Mouse (Mus musculus): ENCODE measurements around the gene Meltf. TPM values are rescaled to one million over a fixed set of nuclear protein-coding genes. Genes with fewer than 3 reads are reported as not detected.
A peak's percentile ranks its signal among the peaks of the same experiment; 100 is the strongest.

Meltf gene
- not detected for total RNA-seq (2022)

DNA sequence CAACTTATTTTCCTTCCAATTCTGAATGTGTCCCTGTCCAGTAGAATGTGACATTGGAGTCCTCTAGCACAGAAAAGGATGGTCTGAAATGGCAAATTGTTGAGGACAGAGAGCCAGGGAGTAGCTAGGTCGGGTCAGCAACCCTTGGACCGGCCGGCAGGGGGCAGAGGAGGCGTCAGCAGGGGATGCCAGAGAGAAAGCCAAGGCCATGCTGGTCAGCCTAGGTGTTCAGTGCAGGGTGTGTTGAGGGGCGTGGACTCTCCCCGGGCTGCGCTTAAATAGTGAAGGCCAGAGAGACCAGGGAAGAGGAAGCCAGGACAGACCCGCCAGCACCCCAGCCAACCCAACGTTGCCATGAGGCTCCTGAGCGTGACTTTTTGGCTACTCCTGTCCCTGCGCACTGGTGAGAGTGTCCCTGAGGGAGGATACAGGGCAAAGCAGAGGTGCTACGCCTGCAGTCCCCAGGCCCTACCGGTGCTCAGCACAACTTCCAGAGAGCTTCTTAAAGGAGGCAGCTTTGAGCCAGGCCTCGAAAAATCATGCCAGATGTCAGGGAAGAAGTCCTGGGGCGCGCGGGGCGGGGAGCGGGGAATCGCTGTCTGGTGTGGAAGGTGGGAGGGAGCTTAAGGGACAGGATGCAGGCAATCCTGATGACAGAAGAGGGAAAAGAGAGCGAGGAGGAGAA, at the start of gene Meltf:
TSS of gene Meltf (plus strand) at position 238 of the 685 bp plus-strand sequence.
- DNase-seq (ENCODE audit: low spot score in 2 of 2): peak; percentile 41 to 44

DNA sequence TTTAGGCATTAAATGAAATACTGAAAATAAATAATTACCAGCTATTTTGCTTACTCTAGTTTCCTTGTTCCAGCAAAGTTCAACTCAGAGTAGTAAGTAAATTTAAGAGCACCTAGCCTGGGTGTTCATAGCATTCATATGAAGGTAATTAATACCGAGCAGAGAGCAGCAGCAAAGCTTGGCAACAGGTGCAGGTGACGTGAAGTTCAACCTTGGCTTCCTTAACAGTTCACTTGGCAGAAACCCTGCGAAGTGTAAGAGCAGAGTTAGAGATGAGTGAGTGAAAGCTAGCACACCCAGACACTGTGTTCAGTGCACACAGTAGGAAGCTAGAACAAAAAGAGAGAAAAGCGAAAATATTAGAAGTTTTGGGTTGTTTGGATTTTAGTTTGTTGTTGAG, 47.9 kb upstream of the Meltf start:
- DNase-seq (ENCODE audit: low spot score in 2 of 2): peak; percentile 32 to 60

DNA sequence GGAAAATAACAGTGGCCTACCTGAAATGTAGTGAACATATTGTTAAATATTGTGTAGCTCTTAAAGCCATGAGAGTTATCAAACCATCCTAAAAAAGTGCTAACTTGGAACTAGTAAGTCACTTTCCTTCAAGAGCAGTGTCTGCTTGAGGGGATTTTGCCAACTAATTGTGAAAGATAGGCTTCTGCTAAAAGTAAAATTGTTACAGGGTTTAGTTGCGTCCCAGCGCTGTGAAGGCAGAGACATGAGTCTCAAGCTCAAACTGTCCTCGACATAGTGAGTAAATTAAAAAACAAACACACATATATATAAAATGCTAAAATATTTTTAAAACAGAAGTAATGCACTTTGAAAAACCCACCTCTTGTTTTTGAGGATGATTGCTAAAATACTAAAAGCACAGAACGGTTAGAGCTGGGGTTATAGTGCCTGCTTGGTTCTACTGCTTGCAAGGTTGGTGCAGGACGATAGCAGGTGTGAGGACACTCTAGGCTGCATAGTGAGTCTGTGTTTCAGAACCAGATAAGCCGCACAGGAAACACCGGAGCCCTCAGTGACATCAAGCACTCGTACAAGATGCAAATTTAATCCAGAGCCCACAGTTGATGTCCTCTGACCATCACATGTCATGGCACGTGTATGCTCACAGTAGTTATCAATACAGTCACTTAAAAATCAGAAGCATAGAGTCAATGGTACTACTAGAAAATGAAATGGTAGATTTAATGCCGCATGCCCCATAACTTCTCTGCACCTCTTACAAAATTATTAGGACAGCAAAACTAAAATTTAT, 45.8 kb upstream of the Meltf start:
- DNase-seq (ENCODE audit: low spot score in 2 of 2): no peak

DNA sequence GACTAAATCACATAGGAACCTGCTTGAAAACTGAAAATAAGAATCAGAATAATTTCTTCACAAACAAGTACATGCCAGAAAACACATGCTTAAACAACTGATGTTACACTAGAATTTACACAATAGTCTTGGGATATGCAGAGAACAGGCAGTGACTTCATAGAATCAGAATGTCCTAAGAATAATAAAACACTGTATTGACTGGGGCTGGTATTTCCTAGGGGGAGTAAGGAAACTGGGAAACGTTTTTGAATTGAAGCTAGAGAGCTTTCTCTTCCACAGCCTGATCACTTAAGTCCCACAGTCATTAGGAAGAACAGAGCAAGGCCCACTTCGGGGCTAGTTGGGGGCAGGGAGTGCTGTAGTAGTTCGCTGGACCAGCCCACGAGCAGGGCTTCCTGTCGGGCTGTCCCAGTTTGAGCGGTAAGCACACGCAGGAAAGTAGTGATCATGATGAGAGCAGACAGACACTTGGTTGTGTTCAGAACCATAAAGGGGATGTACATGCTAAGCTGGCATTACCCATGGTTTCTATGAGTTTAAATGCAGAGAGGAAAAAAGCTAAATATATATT, 44.5 kb upstream of the Meltf start:
- no peak for DNase-seq (ENCODE audit: low spot score in 2 of 2)

DNA sequence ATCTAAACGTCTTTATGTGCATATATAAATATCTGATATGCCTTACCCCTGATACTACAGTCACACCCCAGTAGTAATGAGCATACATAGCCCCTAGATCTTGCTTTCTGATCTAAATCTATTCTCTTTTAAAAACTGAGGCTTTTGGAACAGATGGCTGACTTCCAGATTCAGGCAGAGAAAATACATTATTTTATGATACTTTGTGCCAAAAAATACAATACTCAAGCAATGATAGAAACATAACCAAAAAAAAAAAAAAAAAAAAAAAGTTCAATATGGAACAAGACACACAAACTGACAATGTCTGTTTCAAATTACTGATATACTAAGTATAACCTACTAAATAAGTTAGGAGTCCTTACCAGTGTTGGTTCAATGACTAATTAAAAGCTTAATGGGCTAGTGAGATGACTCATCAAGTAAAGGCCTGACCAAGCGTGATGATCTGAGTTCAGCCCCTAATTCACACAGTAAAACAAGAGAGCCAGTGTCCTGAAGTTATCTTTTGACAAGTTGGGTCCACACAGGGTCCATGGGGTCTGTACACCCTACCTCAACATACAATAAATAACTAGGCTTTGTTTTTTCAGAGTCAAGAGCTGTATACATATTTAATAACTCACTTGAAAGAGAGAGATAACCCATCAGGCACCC, 43.8 kb upstream of the Meltf start:
- DNase-seq (ENCODE audit: low spot score in 2 of 2): no peak

DNA sequence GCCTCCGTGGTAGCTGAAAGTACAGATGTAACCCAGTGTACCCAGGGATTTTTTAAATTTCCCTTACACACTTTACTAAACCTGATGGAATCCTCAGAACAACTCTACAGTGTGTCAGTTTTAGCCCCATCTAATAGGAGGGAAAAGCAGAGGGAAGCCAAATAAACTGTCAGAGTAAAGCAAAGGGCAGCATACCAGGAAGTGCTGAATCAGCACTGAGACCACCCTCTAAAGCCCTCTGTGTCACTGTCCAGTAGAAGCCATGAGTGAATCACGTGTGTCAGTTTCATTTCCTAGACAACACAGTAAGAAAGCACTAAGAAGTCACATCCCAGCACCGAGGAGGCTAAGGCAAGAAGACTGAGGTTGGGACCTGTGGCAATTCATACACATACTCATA, 41.2 kb upstream of the Meltf start:
- no peak for DNase-seq (ENCODE audit: low spot score in 2 of 2)

DNA sequence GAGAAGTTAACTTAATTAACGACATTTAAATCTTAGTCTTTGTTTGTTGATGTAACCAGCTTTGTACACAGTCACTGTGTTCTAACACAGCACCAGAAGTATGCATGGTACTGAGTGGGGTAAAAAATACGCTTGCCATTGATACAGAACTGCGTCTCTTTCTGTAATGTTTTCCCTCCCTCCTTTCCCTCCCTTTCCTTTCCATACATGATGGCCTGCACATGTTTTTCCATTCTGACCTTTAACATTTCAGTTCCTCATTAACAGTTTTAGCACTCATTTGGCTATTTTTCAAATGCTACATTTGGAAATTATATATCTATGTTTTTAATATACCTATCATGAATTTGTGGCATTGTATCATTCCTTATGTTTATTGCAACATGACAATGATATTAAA, 34.4 kb upstream of the Meltf start:
- DNase-seq (ENCODE audit: low spot score in 2 of 2): no peak

- DNase-seq (ENCODE audit: low spot score in 2 of 2): no peak
Measured at GRCm38 (mm10) chr16:31846763-31847162, 31.8 kb upstream of the Meltf start.

DNA sequence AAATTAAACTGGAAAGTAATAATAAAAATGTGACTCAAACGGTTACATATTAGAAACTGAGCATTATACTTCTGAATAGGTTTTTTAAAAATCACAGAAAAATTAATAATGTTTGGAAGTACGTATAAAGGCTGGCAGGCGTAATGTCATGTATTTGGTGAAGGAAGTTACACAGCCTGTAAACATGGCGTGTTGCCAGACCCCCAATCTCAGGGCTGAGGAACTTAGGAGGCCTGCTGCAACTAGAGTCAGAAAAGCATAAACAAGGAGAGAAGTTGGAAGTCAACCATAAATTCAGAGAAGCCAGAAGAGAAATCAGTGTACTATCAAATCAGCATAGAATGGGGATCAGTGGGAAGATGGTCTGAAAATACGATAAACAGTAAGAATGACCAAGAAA, 14.7 kb upstream of the Meltf start:
- no peak for DNase-seq (ENCODE audit: low spot score in 2 of 2)

DNA sequence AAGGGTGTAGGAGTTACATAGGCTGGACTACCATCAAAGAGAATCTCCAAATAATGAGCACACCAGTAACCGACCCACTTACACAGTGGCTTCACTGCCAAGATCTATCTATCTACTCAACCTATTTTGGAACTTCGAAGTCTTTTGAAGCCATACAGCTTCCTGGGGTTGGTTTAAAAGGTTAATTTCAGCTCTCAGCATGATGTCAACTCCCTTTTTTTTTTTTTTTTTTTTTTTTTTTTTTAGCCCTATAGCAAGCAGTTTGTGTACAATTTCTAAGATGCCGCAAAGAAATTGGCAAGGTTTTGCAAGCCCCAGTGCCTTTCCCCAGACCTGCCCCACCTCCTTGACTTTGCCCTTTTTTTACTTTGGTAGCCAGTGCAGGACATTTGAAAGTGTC, 13.4 kb upstream of the Meltf start:
- DNase-seq (ENCODE audit: low spot score in 2 of 2): no peak

- DNase-seq (ENCODE audit: low spot score in 2 of 2): no peak
Measured at GRCm38 (mm10) chr16:31866911-31867310, 11.7 kb upstream of the Meltf start.

- no peak for DNase-seq (ENCODE audit: low spot score in 2 of 2)
Measured at GRCm38 (mm10) chr16:31867736-31868135, 10.9 kb upstream of the Meltf start.

DNA sequence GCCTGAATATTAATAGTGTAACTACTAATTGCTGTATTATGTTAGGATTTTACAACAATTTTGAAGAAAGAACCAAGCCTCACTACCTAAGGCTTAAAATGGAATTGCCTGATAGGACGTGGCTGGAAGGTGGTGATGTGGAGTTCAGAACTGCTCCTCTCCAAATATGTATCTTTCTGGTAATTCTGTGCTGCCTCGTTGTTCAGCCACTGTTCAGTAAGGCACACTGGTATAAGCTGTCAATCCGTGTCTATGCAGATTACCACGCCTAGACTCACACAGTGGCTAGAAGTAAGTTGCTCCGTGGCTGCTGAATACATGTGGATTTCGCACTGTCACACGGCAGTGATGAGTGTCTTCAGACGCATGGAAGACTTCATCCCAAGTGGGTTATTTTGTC, 4.9 kb upstream of the Meltf start:
- no peak for DNase-seq (ENCODE audit: low spot score in 2 of 2)

DNA sequence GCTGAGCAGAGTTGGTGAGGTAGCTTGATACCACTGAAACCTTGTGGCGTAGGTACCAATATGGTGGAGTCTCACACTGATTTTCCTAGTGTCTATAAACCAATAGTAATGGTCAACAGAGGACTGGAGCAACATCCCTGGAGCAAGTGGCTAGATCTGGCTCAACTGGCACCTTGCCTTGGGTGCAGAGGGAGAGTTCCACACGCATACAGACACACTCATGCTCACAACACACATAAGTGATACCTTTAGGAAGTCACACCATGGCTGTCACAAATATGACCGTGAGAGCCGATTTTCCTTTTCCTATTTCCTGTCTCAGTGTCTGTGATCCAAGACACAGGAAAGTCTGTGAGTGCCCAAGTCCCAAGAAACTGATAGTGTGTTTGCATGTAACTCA, 3.2 kb upstream of the Meltf start:
- DNase-seq (ENCODE audit: low spot score in 2 of 2): no peak

- no peak for DNase-seq (ENCODE audit: low spot score in 2 of 2)
Measured at GRCm38 (mm10) chr16:31876386-31876785, 2.2 kb upstream of the Meltf start.

GRCm38 (mm10) chr16:31878052-31878451, 558 bp upstream of the Meltf start:
- DNase-seq (ENCODE audit: low spot score in 2 of 2): no peak

- DNase-seq (ENCODE audit: low spot score in 2 of 2): no peak
Measured at GRCm38 (mm10) chr16:31880146-31880840, 1.7 kb downstream of the Meltf start.

DNA sequence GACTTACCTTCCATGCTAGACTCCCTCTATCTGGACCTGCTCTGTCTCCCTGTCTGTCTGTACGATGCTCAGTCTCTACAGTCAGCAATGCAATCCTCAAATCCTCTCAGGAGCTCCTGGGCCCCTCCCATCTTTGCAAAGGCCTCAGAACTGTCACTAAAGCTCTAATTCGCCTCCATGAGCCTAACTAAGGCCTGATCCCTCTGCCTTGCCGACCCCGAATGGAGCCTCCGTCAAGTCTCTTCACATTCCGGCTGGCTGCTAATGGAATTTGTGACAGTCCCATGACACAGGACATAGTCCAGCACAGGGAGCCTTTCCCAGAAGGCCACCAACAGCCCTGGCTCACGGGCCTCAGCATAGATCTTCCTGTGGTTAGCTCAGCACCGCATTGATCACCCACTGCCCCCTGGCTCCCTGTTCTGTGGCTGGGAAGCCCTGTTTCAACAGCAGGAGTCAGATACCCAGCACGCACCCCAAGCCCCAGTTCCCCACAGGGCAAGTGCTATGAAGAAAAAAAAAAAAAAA, 3.8 kb downstream of the Meltf start:
- no peak for DNase-seq (ENCODE audit: low spot score in 2 of 2)

- DNase-seq (ENCODE audit: low spot score in 2 of 2): no peak
Measured at GRCm38 (mm10) chr16:31883302-31883701, 4.7 kb downstream of the Meltf start.

- no peak for DNase-seq (ENCODE audit: low spot score in 2 of 2)
Measured at GRCm38 (mm10) chr16:31883902-31884301, 5.3 kb downstream of the Meltf start.

DNA sequence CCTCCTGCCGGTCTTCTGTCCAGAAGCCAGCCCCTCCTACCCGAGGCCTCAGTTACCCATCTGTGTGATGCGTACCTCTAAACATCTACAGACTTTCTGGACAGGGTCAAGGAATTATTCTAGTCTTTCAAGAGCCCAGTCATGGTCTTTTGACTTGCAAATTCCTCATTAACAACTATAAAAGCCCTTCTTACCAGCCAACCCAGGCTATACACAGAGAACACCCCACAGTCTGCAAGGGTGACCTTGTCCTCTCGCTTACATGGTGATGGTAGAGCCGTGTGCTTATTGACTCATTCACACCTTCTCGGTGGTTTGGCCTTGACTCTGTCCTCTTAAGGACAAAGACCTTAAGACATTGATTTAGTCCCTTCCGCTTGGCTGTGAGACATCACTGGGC, 12.3 kb downstream of the Meltf start:
- DNase-seq (ENCODE audit: low spot score in 2 of 2): no peak

Data from gastrocnemius, adult 8-10 months (tissue).